Mouse (Mus musculus): Measurements from ENCODE around the gene Ggact. TPM values are rescaled to one million over a fixed set of nuclear protein-coding genes. Genes with fewer than 3 reads are reported as not detected.

The Ggact gene
- polyA plus RNA-seq, 1 experiment from 2014 or later: 37.9 TPM

DNA sequence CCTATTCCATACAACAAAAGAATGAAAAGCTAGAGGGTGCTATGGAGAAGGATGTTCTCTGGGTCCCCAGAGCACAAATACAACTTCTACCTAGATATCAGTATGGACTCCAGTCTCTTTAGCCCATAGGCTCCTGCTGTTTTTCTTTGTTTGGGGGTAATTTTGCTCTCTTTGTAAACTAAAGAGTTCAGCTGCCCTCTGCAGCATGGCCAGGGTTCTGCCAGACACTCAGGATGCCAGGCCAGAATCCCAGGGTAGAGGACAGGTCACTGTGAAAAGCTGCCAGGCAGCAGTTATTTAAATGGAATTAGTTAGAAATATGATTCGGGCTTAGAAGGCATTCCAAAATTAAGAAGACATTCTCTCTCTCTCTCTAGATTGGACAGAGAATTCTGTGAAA lies 22.9 kb upstream of the Ggact start:
- Histone ChIP-seq H3K27me3 (replicated peaks; ENCODE audit: control insufficient read depth, insufficient read depth, low read length) (no peaks in the 10 kb centered on the region), H3K9me3 (ENCODE audit: control insufficient read depth, low read length) (no peaks in the 10 kb centered on the region), H3K4me1 (replicated peaks; ENCODE audit: control insufficient read depth, insufficient read depth, low read length) (no peaks in the 10 kb centered on the region), H3K36me3 (ENCODE audit: control insufficient read depth, insufficient read depth, low read length) (peaks cover 27% of the 10 kb centered on the region), H3K9ac (ENCODE audit: low read length) (no peak overlapping the region), H3K4me3 (ENCODE audit: low read depth, low read length) (no peak overlapping the region), H3K4me2 (ENCODE audit: low read length) (no peak overlapping the region), H3K27ac (ENCODE audit: low read depth) (no peak overlapping the region)
- ATAC-seq (replicated peaks; ENCODE audit: low FRiP score, low TSS enrichment, low read depth): no peak
- no peak for DNase-seq (ENCODE audit: low spot score)
- WGBS: 91% methylated on average over 1 of the region's 1 CpGs

DNA sequence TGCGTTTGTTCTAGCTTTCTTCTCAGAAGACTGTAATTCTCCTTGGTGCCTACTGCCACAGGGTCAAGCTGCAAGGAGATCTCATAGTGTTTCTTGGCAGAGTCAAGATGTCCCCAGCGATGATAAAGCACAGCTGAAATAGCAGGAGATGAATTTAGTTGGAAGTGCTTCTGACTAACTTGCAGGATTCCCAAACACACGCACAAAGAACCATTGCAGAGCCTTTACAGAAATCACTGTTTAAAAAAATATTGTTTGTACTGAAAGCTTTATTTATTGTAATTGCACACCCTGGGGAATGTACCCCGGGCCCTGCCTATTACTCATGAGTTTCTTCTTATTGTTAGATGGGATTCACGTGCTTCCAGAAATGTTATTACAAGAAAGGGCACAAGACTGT lies 6.5 kb upstream of the Ggact start:
- ATAC-seq (replicated peaks; ENCODE audit: low FRiP score, low TSS enrichment, low read depth) (no peak), DNase-seq (ENCODE audit: low spot score) (no peak)
- Histone ChIP-seq H3K4me2 (ENCODE audit: low read length) (no peak overlapping the region), H3K9me3 (ENCODE audit: control insufficient read depth, low read length) (no peaks in the 10 kb centered on the region), H3K27me3 (replicated peaks; ENCODE audit: control insufficient read depth, insufficient read depth, low read length) (no peaks in the 10 kb centered on the region), H3K9ac (ENCODE audit: low read length) (no peak overlapping the region), H3K36me3 (ENCODE audit: control insufficient read depth, insufficient read depth, low read length) (0 out of 2 replicates have a peak, but pooled peaks cover 11% of the 10 kb centered on the region), H3K27ac (ENCODE audit: low read depth) (no peak overlapping the region), H3K4me1 (replicated peaks; ENCODE audit: control insufficient read depth, insufficient read depth, low read length) (no peaks in the 10 kb centered on the region), H3K4me3 (ENCODE audit: low read depth, low read length) (no peak overlapping the region)
- WGBS: 58% methylated on average over 5 of the region's 5 CpGs

DNA sequence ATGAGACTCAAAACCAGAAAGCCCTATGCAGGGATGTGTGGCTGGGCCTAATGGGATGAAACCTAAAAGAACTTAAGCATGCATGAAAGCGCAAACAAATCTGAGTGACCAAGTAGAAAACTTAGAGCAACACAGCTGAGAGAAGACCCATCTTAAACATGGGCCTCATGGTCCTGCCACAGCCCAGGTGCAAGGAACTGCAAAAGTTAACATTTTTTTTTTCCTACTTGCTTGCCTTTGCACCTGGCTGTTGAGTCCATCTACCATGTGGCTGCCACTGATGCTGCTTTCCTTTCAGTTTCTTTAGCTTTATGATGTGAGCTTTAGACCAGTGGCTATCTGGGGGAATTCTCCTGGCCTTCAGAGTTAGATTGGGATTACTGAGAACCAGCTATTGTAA lies 4.1 kb upstream of the Ggact start:
- Histone ChIP-seq H3K36me3 (ENCODE audit: control insufficient read depth, insufficient read depth, low read length) (0 out of 2 replicates have a peak, but pooled peaks cover 11% of the 10 kb centered on the region), H3K27me3 (replicated peaks; ENCODE audit: control insufficient read depth, insufficient read depth, low read length) (no peaks in the 10 kb centered on the region), H3K4me3 (ENCODE audit: low read depth, low read length) (no peak overlapping the region), H3K27ac (ENCODE audit: low read depth) (no peak overlapping the region), H3K9me3 (ENCODE audit: control insufficient read depth, low read length) (no peaks in the 10 kb centered on the region), H3K9ac (ENCODE audit: low read length) (no peak overlapping the region), H3K4me2 (ENCODE audit: low read length) (no peak overlapping the region), H3K4me1 (replicated peaks; ENCODE audit: control insufficient read depth, insufficient read depth, low read length) (no peaks in the 10 kb centered on the region)
- DNase-seq (ENCODE audit: low spot score) (no peak), ATAC-seq (replicated peaks; ENCODE audit: low FRiP score, low TSS enrichment, low read depth) (no peak)
- 97% methylated on average over 1 of the region's 1 CpGs for WGBS

GRCm38 (mm10) chr14:122912812-122913498 lies 602 bp downstream of the Ggact start:
- DNase-seq (ENCODE audit: low spot score) (peak; percentile 83), ATAC-seq (replicated peaks; ENCODE audit: low FRiP score, low TSS enrichment, low read depth) (peak; percentile 86)
- peak overlapping the region; percentile 52 for H3K4me3 ChIP-seq (ENCODE audit: low read depth, low read length)
- WGBS: under 1% methylated on average over 51 of the region's 58 CpGs
- H3K36me3 ChIP-seq (ENCODE audit: control insufficient read depth, insufficient read depth, low read length): 0 out of 2 replicates have a peak, but pooled peaks cover 6% of the 10 kb centered on the region
- peak overlapping the region; percentile 70 for H3K4me2 ChIP-seq (ENCODE audit: low read length)
- no peak overlapping the region for H3K27ac ChIP-seq (ENCODE audit: low read depth)
- H3K27me3 ChIP-seq (replicated peaks; ENCODE audit: control insufficient read depth, insufficient read depth, low read length): no peaks in the 10 kb centered on the region
- H3K9ac ChIP-seq (ENCODE audit: low read length): peak overlapping the region; percentile 49
- H3K4me1 ChIP-seq (replicated peaks; ENCODE audit: control insufficient read depth, insufficient read depth, low read length): no peaks in the 10 kb centered on the region
- 0 out of 2 replicates have a peak, but pooled peaks cover 5% of the 10 kb centered on the region for H3K9me3 ChIP-seq (ENCODE audit: control insufficient read depth, low read length)

- peak overlapping the region; percentile 52 for H3K4me3 ChIP-seq (ENCODE audit: low read depth, low read length)
- H3K9me3 ChIP-seq (ENCODE audit: control insufficient read depth, low read length): 0 out of 2 replicates have a peak, but pooled peaks cover 9% of the 10 kb centered on the region
- DNase-seq (ENCODE audit: low spot score) (no peak), ATAC-seq (replicated peaks; ENCODE audit: low FRiP score, low TSS enrichment, low read depth) (no peak)
- no peak overlapping the region for H3K27ac ChIP-seq (ENCODE audit: low read depth)
- 0 out of 2 replicates have a peak, but pooled peaks cover 3% of the 10 kb centered on the region for H3K36me3 ChIP-seq (ENCODE audit: control insufficient read depth, insufficient read depth, low read length)
- no peaks in the 10 kb centered on the region for H3K27me3 ChIP-seq (replicated peaks; ENCODE audit: control insufficient read depth, insufficient read depth, low read length)
- 68% methylated on average over 1 of the region's 1 CpGs for WGBS
- H3K9ac ChIP-seq (ENCODE audit: low read length): peak overlapping the region; percentile 49; the same call in 1 of the 2 replicates
- peak overlapping the region; percentile 70 for H3K4me2 ChIP-seq (ENCODE audit: low read length)
- H3K4me1 ChIP-seq (replicated peaks; ENCODE audit: control insufficient read depth, insufficient read depth, low read length): no peaks in the 10 kb centered on the region
Observed at GRCm38 (mm10) chr14:122912137-122912536, 1.4 kb downstream of the Ggact start.

DNA sequence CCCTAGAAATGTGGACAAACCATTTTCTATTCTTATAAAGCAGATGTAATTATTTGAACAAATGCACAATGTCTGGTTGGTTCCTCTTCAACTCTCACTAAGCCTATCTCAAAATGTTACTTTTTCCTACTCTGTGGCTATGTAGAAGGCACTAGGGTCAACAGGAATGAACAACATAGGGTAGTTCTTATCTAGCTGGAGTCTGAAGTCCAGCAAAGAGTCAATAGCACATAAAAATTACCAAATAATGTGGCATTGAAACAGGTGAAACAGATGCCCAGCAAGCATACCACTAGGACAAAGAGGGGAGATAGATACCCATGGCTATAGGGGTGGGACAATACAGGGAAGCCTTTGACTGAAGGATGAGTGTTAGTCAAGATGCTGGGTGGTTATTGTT lies 2.3 kb downstream of the Ggact start:
- DNase-seq (ENCODE audit: low spot score): no peak
- 0 out of 2 replicates have a peak, but pooled peaks cover 11% of the 10 kb centered on the region for H3K9me3 ChIP-seq (ENCODE audit: control insufficient read depth, low read length)
- no peak overlapping the region for H3K4me2 ChIP-seq (ENCODE audit: low read length)
- no peak overlapping the region for H3K27ac ChIP-seq (ENCODE audit: low read depth)
- ATAC-seq (replicated peaks; ENCODE audit: low FRiP score, low TSS enrichment, low read depth): no peak
- no peak overlapping the region for H3K9ac ChIP-seq (ENCODE audit: low read length)
- H3K4me3 ChIP-seq (ENCODE audit: low read depth, low read length): no peak overlapping the region
- no peaks in the 10 kb centered on the region for H3K4me1 ChIP-seq (replicated peaks; ENCODE audit: control insufficient read depth, insufficient read depth, low read length)
- no peaks in the 10 kb centered on the region for H3K36me3 ChIP-seq (ENCODE audit: control insufficient read depth, insufficient read depth, low read length)
- H3K27me3 ChIP-seq (replicated peaks; ENCODE audit: control insufficient read depth, insufficient read depth, low read length): no peaks in the 10 kb centered on the region

DNA sequence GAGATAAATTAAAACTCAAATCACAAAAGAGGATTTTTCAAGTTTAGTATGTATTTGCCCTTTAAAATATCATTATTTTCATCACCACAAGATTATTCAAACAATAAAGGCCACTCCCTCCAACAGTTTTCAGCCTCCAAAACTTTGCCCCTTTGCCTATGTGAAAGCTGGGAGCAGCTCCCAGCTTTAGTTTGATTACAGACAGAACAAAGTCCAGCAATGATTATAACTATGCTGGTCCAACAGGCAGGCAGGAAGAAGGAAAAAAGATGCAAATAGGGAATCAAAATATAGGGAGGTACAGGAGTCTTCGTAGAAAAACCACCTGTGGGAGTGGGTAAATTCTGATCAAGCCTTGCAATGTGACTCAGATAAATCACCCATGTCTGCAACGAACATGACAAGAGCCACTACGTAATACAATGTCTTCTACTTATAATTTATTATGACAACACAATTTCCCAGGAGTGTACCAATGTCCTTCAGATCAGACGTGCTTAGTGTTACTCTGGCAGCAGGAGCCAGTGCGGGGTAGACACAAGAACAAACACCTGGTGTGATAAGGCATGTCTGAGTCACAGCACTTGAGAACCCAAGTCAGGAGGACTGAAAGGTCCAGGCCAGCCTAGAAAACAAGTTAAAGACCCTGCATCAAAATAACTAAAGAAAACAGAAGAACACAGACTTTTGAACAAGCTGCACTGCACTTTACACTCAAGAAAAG lies 4.0 kb downstream of the Ggact start:
- no peaks in the 10 kb centered on the region for H3K27me3 ChIP-seq (replicated peaks; ENCODE audit: control insufficient read depth, insufficient read depth, low read length)
- no peak overlapping the region for H3K9ac ChIP-seq (ENCODE audit: low read length)
- 0 out of 2 replicates have a peak, but pooled peaks cover 11% of the 10 kb centered on the region for H3K9me3 ChIP-seq (ENCODE audit: control insufficient read depth, low read length)
- no peak overlapping the region for H3K4me3 ChIP-seq (ENCODE audit: low read depth, low read length)
- no peak overlapping the region for H3K27ac ChIP-seq (ENCODE audit: low read depth)
- ATAC-seq (replicated peaks; ENCODE audit: low FRiP score, low TSS enrichment, low read depth) (peak; percentile 56; the same call in 1 of the 2 replicates), DNase-seq (ENCODE audit: low spot score) (no peak)
- WGBS: 70% methylated on average over 5 of the region's 5 CpGs
- no peak overlapping the region for H3K4me2 ChIP-seq (ENCODE audit: low read length)
- no peaks in the 10 kb centered on the region for H3K4me1 ChIP-seq (replicated peaks; ENCODE audit: control insufficient read depth, insufficient read depth, low read length)
- H3K36me3 ChIP-seq (ENCODE audit: control insufficient read depth, insufficient read depth, low read length): no peaks in the 10 kb centered on the region

- Histone ChIP-seq H3K27ac (ENCODE audit: low read depth) (no peak overlapping the region), H3K36me3 (ENCODE audit: control insufficient read depth, insufficient read depth, low read length) (no peaks in the 10 kb centered on the region), H3K4me3 (ENCODE audit: low read depth, low read length) (no peak overlapping the region), H3K4me2 (ENCODE audit: low read length) (no peak overlapping the region), H3K4me1 (replicated peaks; ENCODE audit: control insufficient read depth, insufficient read depth, low read length) (no peaks in the 10 kb centered on the region), H3K27me3 (replicated peaks; ENCODE audit: control insufficient read depth, insufficient read depth, low read length) (no peaks in the 10 kb centered on the region), H3K9me3 (ENCODE audit: control insufficient read depth, low read length) (0 out of 2 replicates have a peak, but pooled peaks cover 11% of the 10 kb centered on the region), H3K9ac (ENCODE audit: low read length) (no peak overlapping the region)
- ATAC-seq (replicated peaks; ENCODE audit: low FRiP score, low TSS enrichment, low read depth) (no peak), DNase-seq (ENCODE audit: low spot score) (no peak)
- 90% methylated on average over 4 of the region's 4 CpGs for WGBS
Observed at GRCm38 (mm10) chr14:122908075-122908474, 5.5 kb downstream of the Ggact start.

Measured in intestine, embryonic 14.5 days (tissue).